Mouse (Mus musculus) kidney, adult 2 months (tissue): ENCODE measurements around the gene Slc5a8.

Source experiments
- CTCF ChIP-seq: fragments of 200-500 bp; conservative IDR thresholded peaks from 2 replicates; pipeline ENCODE4 v1.5.1; 2011; ENCODE audit warnings: low read depth, mild to moderate bottlenecking, control low read depth, low read length, moderate library complexity, mixed read lengths; ENCODE audit not compliant: insufficient read depth, insufficient read length
- POLR2A ChIP-seq: fragments of 200-500 bp; IDR thresholded peaks from one replicate; pipeline ENCODE4 v1.6.1; 2011; ENCODE audit warnings: low read depth, low read length, control low read depth

- no peak for TF ChIP-seq POLR2A
- no peak for TF ChIP-seq CTCF
These were observed 11.2 kb downstream of the Slc5a8 start for GRCm38 (mm10) chr10:88897032-88897431.
